Mouse (Mus musculus) kidney, embryonic 14.5 days (tissue): Measurements from ENCODE around the gene Dnmt1. TPM values are rescaled to one million over a fixed set of nuclear protein-coding genes. Genes with fewer than 3 reads are reported as not detected.

Experiments used
- ATAC-seq: fragments of 200-750 bp; cut with Nextera tagmentation; 2 replicates; pipeline ENCODE4 v1.8.0; 2017; ENCODE audit warnings: moderate number of reproducible peaks, mild to moderate bottlenecking, moderate TSS enrichment, moderate library complexity; ENCODE audit not compliant: low FRiP score, low TSS enrichment
- H3K27ac ChIP-seq: fragments of 300-500 bp; sonication (generic); 2 replicates; pipeline ENCODE4 v1.5.1; 2014; ENCODE audit warnings: low read depth, mild to moderate bottlenecking, low read length, moderate library complexity, mixed read lengths
- H3K27me3 ChIP-seq: fragments of 300-500 bp; sonication (generic); 2 replicates; pipeline ENCODE4 v1.6.1; 2014; ENCODE audit warnings: mild to moderate bottlenecking, low read length; ENCODE audit not compliant: control insufficient read depth, insufficient read depth
- H3K36me3 ChIP-seq: fragments of 300-500 bp; sonication (generic); 2 replicates; pipeline ENCODE4 v1.6.1; 2014; ENCODE audit warnings: low read length, mixed read lengths; ENCODE audit not compliant: control insufficient read depth, insufficient read depth
- H3K4me1 ChIP-seq: fragments of 300-500 bp; sonication (generic); 2 replicates; pipeline ENCODE4 v1.6.1; 2014; ENCODE audit warnings: low read length, mixed read lengths; ENCODE audit not compliant: control insufficient read depth, insufficient read depth
- H3K4me2 ChIP-seq: fragments of 300-500 bp; sonication (generic); replicated peaks from 2 replicates; pipeline ENCODE4 v1.6.1; 2014; ENCODE audit warnings: low read depth, mild to moderate bottlenecking, low read length
- H3K4me3 ChIP-seq: fragments of 300-500 bp; sonication (generic); 2 replicates; pipeline ENCODE4 v1.5.1; 2014; ENCODE audit warnings: mild to moderate bottlenecking, low read length
- H3K9ac ChIP-seq: fragments of 300-500 bp; sonication (generic); 2 replicates; pipeline ENCODE4 v1.6.1; 2014; ENCODE audit warnings: low read depth, mild to moderate bottlenecking, low read length, moderate library complexity
- H3K9me3 ChIP-seq: fragments of 300-500 bp; sonication (generic); 2 replicates; pipeline ENCODE4 v1.6.1; 2016; ENCODE audit warnings: low read length; ENCODE audit not compliant: control insufficient read depth
- WGBS: fragments of 180-500 bp; shearing (Covaris S2); extraction: QIAGEN DNeasy Blood & Tissue Kit; methylation state at CpG from one replicate; pipeline ENCODE4 v1.1.7; 2014; 5-methylcytosine and 5-hydroxymethylcytosine counted together
- polyA plus RNA-seq: library from polyadenylated mRNA; unstranded; fragments of >200 nt; fragmentation: Nextera tagmentation; extraction: Ambion mirVana; gene quantifications from 2 replicates; pipeline ENCODE4 v1.2.1, GENCODE M21; 2014

The Dnmt1 gene
- polyA plus RNA-seq, 1 experiment from 2014 or later, result 87.1 TPM

GRCm38 (mm10) chr9:20997065-20997464 is 37.4 kb upstream of the Dnmt1 start:
- Histone ChIP-seq H3K4me1 (no peaks in the 10 kb centered on the region), H3K9ac (no peak overlapping the region), H3K27me3 (no peaks in the 10 kb centered on the region), H3K4me3 (no peak overlapping the region), H3K9me3 (no peaks in the 10 kb centered on the region), H3K36me3 (no peaks in the 10 kb centered on the region), H3K27ac (no peak overlapping the region), H3K4me2 (no peak overlapping the region)
- no peak for ATAC-seq
- 89% methylated on average over 8 of the region's 8 CpGs for WGBS

- H3K36me3 ChIP-seq, result no peaks in the 10 kb centered on the region
- no peaks in the 10 kb centered on the region for H3K27me3 ChIP-seq
- H3K27ac ChIP-seq, result no peak overlapping the region
- H3K9me3 ChIP-seq, result no peaks in the 10 kb centered on the region
- H3K4me2 ChIP-seq, result no peak overlapping the region
- H3K4me1 ChIP-seq, result 0 out of 2 replicates have a peak, but pooled peaks cover 6% of the 10 kb centered on the region
- no peak overlapping the region for H3K4me3 ChIP-seq
- no peak overlapping the region for H3K9ac ChIP-seq
- ATAC-seq, result no peak
- 66% methylated on average over 3 of the region's 3 CpGs for WGBS
Measured at GRCm38 (mm10) chr9:20995069-20995468, 35.4 kb upstream of the Dnmt1 start.

- Histone ChIP-seq H3K27ac (no peak overlapping the region), H3K36me3 (no peaks in the 10 kb centered on the region), H3K4me3 (no peak overlapping the region), H3K4me1 (0 out of 2 replicates have a peak, but pooled peaks cover 6% of the 10 kb centered on the region), H3K4me2 (no peak overlapping the region), H3K9me3 (no peaks in the 10 kb centered on the region), H3K9ac (no peak overlapping the region; the same call in 1 of the 2 replicates), H3K27me3 (no peaks in the 10 kb centered on the region; the same call in 1 of the 2 replicates)
- WGBS, result 59% methylated on average over 5 of the region's 5 CpGs
- 0 out of 2 replicates have a peak, but pooled peaks have one; percentile 21 for ATAC-seq
Measured at GRCm38 (mm10) chr9:20993165-20993898, 33.6 kb upstream of the Dnmt1 start.

- no peaks in the 10 kb centered on the region for H3K9me3 ChIP-seq
- H3K4me1 ChIP-seq, result 0 out of 2 replicates have a peak, but pooled peaks cover 6% of the 10 kb centered on the region
- no peak for ATAC-seq
- no peak overlapping the region for H3K9ac ChIP-seq
- 93% methylated on average over 4 of the region's 4 CpGs for WGBS
- H3K27me3 ChIP-seq, result no peaks in the 10 kb centered on the region; the same call in 1 of the 2 replicates
- H3K36me3 ChIP-seq, result no peaks in the 10 kb centered on the region
- H3K4me3 ChIP-seq, result no peak overlapping the region
- no peak overlapping the region for H3K4me2 ChIP-seq
- H3K27ac ChIP-seq, result no peak overlapping the region
Measured at GRCm38 (mm10) chr9:20991587-20991986, 31.9 kb upstream of the Dnmt1 start.

GRCm38 (mm10) chr9:20990861-20991260 is 31.2 kb upstream of the Dnmt1 start:
- no peak overlapping the region for H3K27ac ChIP-seq
- 0 out of 2 replicates have a peak, but pooled peaks cover 6% of the 10 kb centered on the region for H3K4me1 ChIP-seq
- H3K9me3 ChIP-seq, result no peaks in the 10 kb centered on the region
- H3K9ac ChIP-seq, result 0 out of 2 replicates have a peak overlapping the region, but pooled peaks have one; percentile 8
- no peaks in the 10 kb centered on the region for H3K36me3 ChIP-seq
- 0 out of 2 replicates have a peak overlapping the region, but pooled peaks have one; percentile 2 for H3K4me3 ChIP-seq
- 0 out of 2 replicates have a peak, but pooled peaks have one; percentile 10 for ATAC-seq
- 2% methylated on average over 10 of the region's 10 CpGs for WGBS
- no peaks in the 10 kb centered on the region; the same call in 1 of the 2 replicates for H3K27me3 ChIP-seq
- H3K4me2 ChIP-seq, result peak overlapping the region; percentile 21; the same call in 1 of the 2 replicates

- Histone ChIP-seq H3K4me1 (0 out of 2 replicates have a peak, but pooled peaks cover 10% of the 10 kb centered on the region), H3K4me2 (no peak overlapping the region), H3K27ac (peak overlapping the region; percentile 42; the same call in 1 of the 2 replicates), H3K36me3 (no peaks in the 10 kb centered on the region), H3K4me3 (no peak overlapping the region), H3K27me3 (no peaks in the 10 kb centered on the region; the same call in 1 of the 2 replicates), H3K9me3 (no peaks in the 10 kb centered on the region), H3K9ac (no peak overlapping the region)
- WGBS, result 21% methylated on average over 7 of the region's 7 CpGs
- ATAC-seq, result no peak
Measured at GRCm38 (mm10) chr9:20987953-20988352, 28.3 kb upstream of the Dnmt1 start.

- H3K27me3 ChIP-seq, result no peaks in the 10 kb centered on the region; the same call in 1 of the 2 replicates
- H3K4me1 ChIP-seq, result 0 out of 2 replicates have a peak, but pooled peaks cover 12% of the 10 kb centered on the region
- WGBS, result 57% methylated on average over 15 of the region's 15 CpGs
- H3K27ac ChIP-seq, result peak overlapping the region; percentile 42; the same call in 1 of the 2 replicates
- no peaks in the 10 kb centered on the region for H3K9me3 ChIP-seq
- no peak overlapping the region for H3K4me2 ChIP-seq
- H3K36me3 ChIP-seq, result no peaks in the 10 kb centered on the region
- H3K4me3 ChIP-seq, result no peak overlapping the region
- ATAC-seq, result peak; percentile 75
- H3K9ac ChIP-seq, result no peak overlapping the region
Measured at GRCm38 (mm10) chr9:20986952-20987686, 27.4 kb upstream of the Dnmt1 start.

GRCm38 (mm10) chr9:20983169-20983568 is 23.5 kb upstream of the Dnmt1 start:
- no peak for ATAC-seq
- Histone ChIP-seq H3K9me3 (no peaks in the 10 kb centered on the region), H3K36me3 (no peaks in the 10 kb centered on the region), H3K9ac (no peak overlapping the region), H3K4me1 (0 out of 2 replicates have a peak, but pooled peaks cover 7% of the 10 kb centered on the region), H3K27me3 (no peaks in the 10 kb centered on the region), H3K4me2 (no peak overlapping the region), H3K4me3 (no peak overlapping the region), H3K27ac (no peak overlapping the region)
- WGBS, result 29% methylated on average over 5 of the region's 5 CpGs
